11 mouse cellular contexts compared by ENCODE assay signal in genomic region chr13:72633097-72633496, GRCm38 (mm10). TPM values are rescaled to one million over a fixed set of nuclear protein-coding genes. Genes with fewer than 3 reads are reported as not detected.
DNase-seq lines count a peak whose midpoint lies in the region; ATAC-seq and TF ChIP-seq lines count a peak whose summit lies in the region.
"Had no signal": no experiment of that assay in that cellular context is flagged by ENCODE, and none has a peak within 500 bp of the region (broad histone marks: within the 10 kb centered on the region; RNA-seq: fewer than 3 reads in every experiment).

No protein-coding gene starts in this region.

- no peaks in the 10 kb centered on the region for H3K36me3 ChIP-seq in heart, embryonic 12.5 days
- no peaks in the 10 kb centered on the region for H3K36me3 ChIP-seq in lung, embryonic 16.5 days (ENCODE audit: control insufficient read depth, insufficient read depth, low read length)
- no peaks in the 10 kb centered on the region for H3K36me3 ChIP-seq in hindbrain, embryonic 16.5 days (ENCODE audit: control insufficient read depth, insufficient read depth, low read length)
- no peaks in the 10 kb centered on the region for H3K36me3 ChIP-seq in stomach, postnatal 0 days (ENCODE audit: control insufficient read depth, insufficient read depth, low read length)

- H3K9ac ChIP-seq in heart, embryonic 12.5 days = no peak overlapping the region
- H3K9ac ChIP-seq in lung, embryonic 16.5 days (ENCODE audit: low read length) = no peak overlapping the region; the same call in 1 of the 2 replicates
- no peak overlapping the region; the same call in 1 of the 2 replicates for H3K9ac ChIP-seq in hindbrain, embryonic 16.5 days (ENCODE audit: low read depth, low read length)
- H3K9ac ChIP-seq in stomach, postnatal 0 days (ENCODE audit: low read length) = no peak overlapping the region

- TF ChIP-seq CTCF in stomach, postnatal 0 days (IDR thresholded peaks at IDR 0.05; ENCODE audit: low read depth) = peak; percentile 37

- no peak for TF ChIP-seq EP300 in stomach, postnatal 0 days (optimal IDR thresholded peaks at IDR 0.05)

- DNase-seq in heart, adult 9 months (ENCODE audit: low spot score in 2 of 2) = no peak
- no peak for DNase-seq in lung, postnatal 4 days
- DNase-seq in stomach, postnatal 0 days (ENCODE audit: low spot score) = no peak
- DNase-seq in urinary bladder, postnatal 4 days (ENCODE audit: low spot score in 2 of 2) = no peak
- DNase-seq in cerebellum, adult 8-10 months = no peak
- DNase-seq: right cerebral cortex, postnatal 4 days; thymus, adult 2 months had no signal

- peaks cover 20% of the 10 kb centered on the region for H3K4me1 ChIP-seq in heart, embryonic 12.5 days (replicated peaks)
- no peaks in the 10 kb centered on the region for H3K4me1 ChIP-seq in lung, embryonic 16.5 days (replicated peaks; ENCODE audit: control insufficient read depth, insufficient read depth, low read length)
- H3K4me1 ChIP-seq in hindbrain, embryonic 16.5 days (ENCODE audit: control insufficient read depth, insufficient read depth, low read depth, low read length) = peaks cover 5% of the 10 kb centered on the region
- H3K4me1 ChIP-seq in stomach, postnatal 0 days (replicated peaks; ENCODE audit: control insufficient read depth, insufficient read depth) = no peaks in the 10 kb centered on the region

- peak overlapping the region; percentile 77 for H3K4me2 ChIP-seq in heart, embryonic 12.5 days
- peak overlapping the region; percentile 45 for H3K4me2 ChIP-seq in lung, embryonic 16.5 days (ENCODE audit: low read depth, low read length)
- H3K4me2 ChIP-seq in hindbrain, embryonic 16.5 days (ENCODE audit: low read length) = peak overlapping the region; percentile 60
- H3K4me2 ChIP-seq in stomach, postnatal 0 days (replicated peaks; ENCODE audit: low read depth) = peak overlapping the region; percentile 44; the same call in 1 of the 2 replicates

- no peaks in the 10 kb centered on the region for H3K9me3 ChIP-seq in heart, embryonic 12.5 days (replicated peaks)
- H3K9me3 ChIP-seq in lung, embryonic 16.5 days (ENCODE audit: control insufficient read depth, low read length) = no peaks in the 10 kb centered on the region
- H3K9me3 ChIP-seq in hindbrain, embryonic 16.5 days (ENCODE audit: control insufficient read depth, low read length) = no peaks in the 10 kb centered on the region
- H3K9me3 ChIP-seq in stomach, postnatal 0 days (ENCODE audit: control insufficient read depth, low read length) = no peaks in the 10 kb centered on the region

- H3K27me3 ChIP-seq in heart, embryonic 12.5 days (replicated peaks) = peaks cover 79% of the 10 kb centered on the region
- H3K27me3 ChIP-seq in lung, embryonic 16.5 days (ENCODE audit: control insufficient read depth, insufficient read depth, low read depth, low read length) = peaks cover 81% of the 10 kb centered on the region
- H3K27me3 ChIP-seq in hindbrain, embryonic 16.5 days (replicated peaks; ENCODE audit: control insufficient read depth, insufficient read depth, low read length) = peaks cover 21% of the 10 kb centered on the region
- peaks cover 15% of the 10 kb centered on the region; the same call in 1 of the 2 replicates for H3K27me3 ChIP-seq in stomach, postnatal 0 days (ENCODE audit: control insufficient read depth, insufficient read depth, low read length)

- no peak overlapping the region for H3K27ac ChIP-seq in heart, embryonic 12.5 days (ENCODE audit: poor library complexity, severe bottlenecking)
- no peak overlapping the region for H3K27ac ChIP-seq in lung, embryonic 16.5 days (ENCODE audit: low read length)
- 0 out of 2 replicates have a peak overlapping the region, but pooled peaks have one; percentile 69 for H3K27ac ChIP-seq in hindbrain, embryonic 16.5 days (ENCODE audit: low read depth, low read length)
- no peak overlapping the region for H3K27ac ChIP-seq in stomach, postnatal 0 days (replicated peaks)

- peak overlapping the region; percentile 62 for H3K4me3 ChIP-seq in heart, embryonic 12.5 days
- peak overlapping the region; percentile 73 for H3K4me3 ChIP-seq in lung, embryonic 16.5 days (ENCODE audit: low read length)
- H3K4me3 ChIP-seq in hindbrain, embryonic 16.5 days (ENCODE audit: low read length) = peak overlapping the region; percentile 50
- H3K4me3 ChIP-seq in stomach, postnatal 0 days (ENCODE audit: low read depth, low read length) = no peak overlapping the region; the same call in 1 of the 2 replicates

- no peak for ATAC-seq in heart, embryonic 12.5 days (ENCODE audit: insufficient number of reproducible peaks, low FRiP score)
- ATAC-seq in lung, embryonic 16.5 days (ENCODE audit: low read depth) = no peak
- ATAC-seq in hindbrain, embryonic 16.5 days = no peak
- no peak for ATAC-seq in stomach, postnatal 0 days (ENCODE audit: low FRiP score, low TSS enrichment)

- 39% methylated on average over 2 of the region's 2 CpGs for WGBS in heart, embryonic 12.5 days
- 14% methylated on average over 2 of the region's 2 CpGs for WGBS in lung, embryonic 16.5 days
- WGBS in hindbrain, embryonic 16.5 days = 18% methylated on average over 2 of the region's 2 CpGs
- WGBS in stomach, postnatal 0 days = 27% methylated on average over 2 of the region's 2 CpGs

RNA-seq across cellular contexts. Expression of gene Irx2, which starts 4.5 kb away (rescaled TPM):
- polyA plus RNA-seq in heart, embryonic 12.5 days (2016; fragmentation: Nextera tagmentation; extraction: Ambion mirVana) = 15.3 and 15.5 TPM in 2 replicates
- polyA plus RNA-seq in lung, embryonic 16.5 days (2015; fragmentation: Nextera tagmentation; extraction: Ambion mirVana) = 14.9 and 17.3 TPM in 2 replicates
- 19.3 and 22.6 TPM in 2 replicates for polyA plus RNA-seq in hindbrain, embryonic 16.5 days (2015; fragmentation: Nextera tagmentation; extraction: Ambion mirVana)
- polyA plus RNA-seq in stomach, postnatal 0 days (2015; fragmentation: Nextera tagmentation; extraction: Ambion mirVana) = 11.1 and 12.5 TPM in 2 replicates
- polyA plus RNA-seq: liver, adult 2 months had no signal
